Mouse (Mus musculus): ENCODE data around the gene Leng9. TPM values are rescaled to one million over a fixed set of nuclear protein-coding genes. Genes with fewer than 3 reads are reported as not detected.

Leng9 gene
- total RNA-seq, 2 experiments from 2014 or later, result 5.1 to 5.9 TPM

- DNase-seq (ENCODE audit: low spot score in 2 of 2), result no peak
Measured at GRCm38 (mm10) chr7:4144766-4145551, 5.2 kb downstream of the Leng9 start.

DNA sequence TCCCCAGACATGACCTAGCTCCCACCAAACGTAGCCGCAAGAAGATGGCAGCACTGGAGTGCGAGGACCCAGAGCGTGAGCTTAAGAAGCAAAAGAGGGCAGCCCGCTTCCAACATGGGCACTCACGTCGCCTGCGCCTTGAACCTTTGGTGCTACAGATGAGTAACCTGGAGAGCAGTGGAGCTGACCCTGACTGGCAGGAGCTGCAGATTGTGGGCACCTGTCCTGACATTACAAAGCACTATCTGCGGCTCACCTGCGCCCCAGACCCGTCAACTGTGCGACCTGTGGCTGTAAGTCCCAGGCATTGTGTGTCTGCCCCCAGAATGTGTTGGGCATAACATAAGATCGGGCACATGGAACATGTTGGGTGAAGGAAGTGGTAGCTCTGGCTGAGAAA, 6.1 kb downstream of the Leng9 start:
- DNase-seq (ENCODE audit: low spot score in 2 of 2), result no peak

DNA sequence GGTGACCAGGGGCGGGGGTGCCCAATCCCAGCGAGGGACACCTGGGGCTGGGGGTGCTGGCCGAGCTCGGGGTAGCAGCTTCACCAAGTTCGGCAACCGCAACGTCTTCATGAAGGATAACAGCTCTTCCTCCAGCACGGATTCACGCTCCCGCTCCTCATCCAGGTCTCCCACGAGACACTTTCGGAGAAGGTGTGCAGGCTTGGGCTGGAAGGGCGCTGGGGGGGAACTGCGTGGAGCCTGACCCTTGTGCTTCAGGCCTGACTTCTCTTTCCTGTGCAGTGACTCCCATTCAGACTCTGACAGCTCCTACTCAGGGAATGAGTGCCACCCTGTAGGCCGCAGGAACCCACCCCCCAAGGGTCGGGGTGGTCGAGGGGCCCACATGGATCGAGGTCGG, 6.7 kb downstream of the Leng9 start:
- DNase-seq (ENCODE audit: low spot score in 2 of 2), result no peak

DNA sequence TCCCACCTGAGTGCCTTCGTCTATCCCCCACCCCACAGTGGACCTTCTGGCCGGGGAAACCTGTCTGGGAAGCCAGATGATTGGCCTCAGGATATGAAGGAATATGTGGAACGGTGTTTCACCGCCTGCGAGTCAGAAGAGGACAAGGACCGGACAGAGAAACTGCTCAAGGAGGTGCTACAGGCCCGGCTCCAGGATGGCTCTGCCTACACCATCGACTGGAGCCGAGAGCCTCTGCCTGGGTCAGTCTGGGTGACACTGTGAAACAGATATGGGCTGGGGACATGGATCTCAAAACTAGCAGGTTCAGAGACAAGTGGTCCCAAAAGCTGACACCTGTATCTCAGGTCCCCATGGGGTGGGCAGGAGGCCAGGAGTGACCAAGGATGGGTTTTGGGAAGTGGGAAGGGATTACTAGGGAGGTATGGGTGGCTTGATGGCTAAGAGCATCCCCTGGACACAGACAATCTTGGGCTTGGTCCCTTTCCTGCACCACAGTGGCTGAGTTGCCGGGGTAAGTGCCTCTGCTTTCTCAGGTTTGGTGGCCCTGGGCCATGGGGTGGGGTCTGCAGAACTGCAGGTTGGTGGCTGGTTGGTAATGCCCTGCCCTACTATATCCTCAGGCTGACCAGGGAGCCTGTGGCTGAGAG, 7.3 kb downstream of the Leng9 start:
- no peak for DNase-seq (ENCODE audit: low spot score in 2 of 2)

DNA sequence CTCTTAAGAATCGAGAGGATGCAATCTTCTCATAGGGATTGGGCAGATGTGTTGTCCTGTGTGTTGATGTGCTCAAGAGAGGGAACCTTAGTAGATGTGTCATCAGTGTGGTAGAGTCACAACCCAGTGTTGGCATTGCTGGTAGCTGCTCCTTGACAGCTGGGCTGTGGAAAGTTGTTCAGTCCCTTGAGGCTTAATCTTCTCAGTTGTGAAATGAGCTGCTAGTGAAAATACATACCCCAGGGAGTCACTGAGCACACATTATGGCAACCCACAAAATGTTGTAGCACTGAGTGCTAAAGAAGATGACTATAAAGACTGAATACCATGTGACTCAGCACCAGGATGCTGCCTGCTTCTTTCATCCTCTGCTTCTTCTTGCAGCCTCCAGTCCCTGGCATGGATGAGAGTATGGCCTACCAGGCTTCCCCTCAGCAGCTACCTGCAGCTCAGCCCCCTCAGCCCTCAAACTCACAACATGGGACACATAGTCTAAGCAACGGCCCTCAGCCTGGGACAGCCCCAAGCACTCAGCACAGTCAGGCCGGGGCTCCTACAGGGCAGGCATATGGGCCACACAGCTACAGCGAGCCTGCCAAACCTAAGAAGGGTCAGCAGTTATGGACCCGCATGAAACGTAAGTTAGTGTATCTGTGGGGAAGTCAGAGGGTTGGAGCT, 8.4 kb downstream of the Leng9 start:
- DNase-seq (ENCODE audit: low spot score in 2 of 2), result no peak

DNA sequence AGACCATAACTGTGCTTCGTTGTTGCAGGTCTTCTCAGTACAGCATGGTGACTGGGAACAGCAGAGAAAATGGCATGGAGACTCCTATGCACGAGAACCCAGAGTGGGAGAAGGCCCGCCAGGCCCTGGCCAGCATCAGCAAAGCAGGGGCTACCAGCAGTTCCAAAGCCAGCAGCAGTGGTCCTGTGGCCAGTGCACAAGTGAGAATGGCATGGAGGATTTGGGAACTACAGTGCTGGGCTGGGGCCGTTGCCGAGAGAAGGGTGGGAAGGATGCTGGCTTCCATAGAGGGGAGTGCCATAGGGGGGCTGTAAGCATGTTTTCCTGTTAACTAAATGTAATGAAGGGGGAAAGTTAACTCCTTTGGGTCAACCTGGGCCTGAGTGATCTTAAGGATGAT, 10.8 kb downstream of the Leng9 start:
- DNase-seq (ENCODE audit: low spot score in 2 of 2), result no peak

DNA sequence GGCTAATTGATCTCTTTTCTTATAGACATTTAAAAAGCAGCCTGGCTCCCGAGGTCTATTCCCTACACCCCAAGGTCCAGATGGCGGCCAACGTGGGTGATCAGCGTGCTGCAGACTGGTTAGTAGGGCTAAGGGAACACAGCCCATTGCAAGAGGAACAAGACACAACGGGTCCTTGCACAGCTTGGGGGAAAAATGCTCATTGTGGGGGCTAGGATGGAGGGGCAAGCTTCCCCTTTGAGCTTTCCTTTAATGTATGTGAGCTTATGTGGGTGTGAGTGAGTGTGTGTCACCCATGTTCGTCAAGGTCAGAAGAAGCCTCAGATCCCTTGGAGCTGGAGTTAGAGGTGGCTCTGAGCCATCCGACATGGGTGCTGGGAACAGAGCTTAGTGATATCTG, 11.5 kb downstream of the Leng9 start:
- no peak for DNase-seq (ENCODE audit: low spot score in 2 of 2)

DNA sequence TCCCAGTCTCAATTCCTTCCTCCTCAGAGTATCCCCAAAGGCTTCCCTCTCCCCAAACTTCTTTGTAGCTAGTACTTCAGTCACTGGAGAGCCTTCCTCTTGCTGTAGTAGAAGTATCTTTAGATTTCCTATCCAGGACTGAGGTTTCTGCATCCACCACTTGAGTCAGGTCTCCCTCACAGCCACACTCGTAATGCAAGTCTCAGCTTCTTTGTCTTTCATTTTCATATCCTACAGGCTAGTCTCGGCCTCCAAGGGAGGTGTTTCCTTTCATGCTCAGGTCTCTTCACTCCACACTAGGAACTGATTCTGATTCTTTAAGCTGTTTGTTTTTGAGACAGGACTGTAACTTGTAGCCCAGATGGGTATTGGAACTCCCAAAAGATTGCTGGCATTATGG, 12.0 kb downstream of the Leng9 start:
- no peak for DNase-seq (ENCODE audit: low spot score in 2 of 2)

DNA sequence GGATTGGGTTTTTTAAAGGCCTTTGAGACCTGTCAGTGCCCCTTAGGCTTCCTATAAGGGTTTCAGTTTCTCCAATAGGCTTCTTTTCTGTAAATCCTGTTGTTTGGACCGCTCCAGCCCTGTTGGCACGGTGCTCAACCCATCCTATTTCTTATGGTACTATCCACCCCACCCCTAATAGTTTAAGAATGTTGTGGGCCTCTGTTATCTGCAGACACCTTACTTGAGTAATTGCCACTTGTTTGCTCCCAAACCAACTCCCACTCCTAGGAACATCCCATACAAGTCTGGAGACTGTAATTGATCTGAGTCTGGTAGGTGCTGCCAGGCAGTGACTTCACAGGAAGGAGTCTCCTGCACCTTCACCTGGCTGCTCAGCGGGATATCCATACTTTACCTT, 12.4 kb downstream of the Leng9 start:
- DNase-seq (ENCODE audit: low spot score in 2 of 2), result no peak

DNA sequence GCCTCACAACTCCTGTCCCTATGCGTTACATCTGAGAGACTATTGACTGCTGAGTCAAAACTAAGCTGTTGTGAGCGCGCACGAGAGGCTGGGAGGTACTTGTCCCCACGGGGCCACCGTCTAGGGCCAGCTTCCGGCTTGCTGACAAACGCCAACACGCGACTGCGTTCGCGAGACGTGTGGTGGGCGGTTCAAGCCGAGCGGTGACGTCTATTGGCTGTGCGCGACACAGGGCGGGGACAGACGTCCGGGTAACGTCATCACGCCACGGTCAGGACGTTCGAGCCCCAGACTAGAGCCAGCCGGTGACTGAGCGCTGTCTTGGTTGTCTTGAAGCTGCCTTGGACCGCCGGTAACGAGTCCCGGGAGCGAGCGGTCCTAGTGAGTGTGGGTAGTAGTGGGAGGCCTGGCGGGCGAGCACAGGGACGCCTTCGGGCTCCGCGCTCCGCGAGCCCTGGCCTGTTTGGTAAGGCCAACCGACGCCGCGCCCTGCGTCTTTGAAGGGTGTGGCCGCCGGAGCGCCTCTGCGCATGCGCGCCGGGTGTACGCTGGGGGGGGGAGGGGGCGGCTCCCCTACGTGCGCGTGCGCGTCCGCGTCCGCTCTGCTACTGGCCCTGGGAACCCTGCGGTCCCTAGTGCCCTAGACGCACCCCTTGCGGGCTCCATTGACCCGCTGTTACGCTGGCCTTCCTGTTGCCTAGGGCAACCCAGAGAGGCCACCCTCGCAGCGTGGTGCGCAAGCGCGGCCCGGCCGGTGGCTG, 13.2 kb downstream of the Leng9 start, which contains the start of gene Leng8:
Gene Leng8, plus strand, starts transcription at position 269 of the 761 bp plus-strand sequence.
- DNase-seq (ENCODE audit: low spot score in 2 of 2), result peak; percentile 100

GRCm38 (mm10) chr7:4136404-4136770, 13.8 kb downstream of the Leng9 start:
- DNase-seq (ENCODE audit: low spot score in 2 of 2), result no peak

DNA sequence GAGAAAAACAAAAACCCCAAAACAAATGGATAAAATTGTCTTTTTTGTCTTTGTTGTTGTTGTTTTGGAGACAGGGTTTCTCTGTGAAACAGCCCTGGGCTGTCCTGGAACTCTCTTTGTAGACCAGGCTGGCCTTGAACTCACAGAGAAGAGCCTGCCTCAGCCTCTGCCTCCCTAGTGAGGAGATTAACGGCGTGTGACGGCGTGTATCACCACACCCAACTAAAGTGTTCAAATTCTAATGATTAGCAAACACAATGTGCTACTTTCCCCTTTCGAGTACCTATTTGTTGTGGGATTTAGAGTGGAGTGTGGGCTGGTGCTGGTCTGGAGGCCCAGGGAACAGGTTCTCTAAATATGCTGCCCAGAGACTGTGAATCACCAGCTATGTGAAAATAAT, 15.3 kb downstream of the Leng9 start:
- DNase-seq (ENCODE audit: low spot score in 2 of 2), result no peak

DNA sequence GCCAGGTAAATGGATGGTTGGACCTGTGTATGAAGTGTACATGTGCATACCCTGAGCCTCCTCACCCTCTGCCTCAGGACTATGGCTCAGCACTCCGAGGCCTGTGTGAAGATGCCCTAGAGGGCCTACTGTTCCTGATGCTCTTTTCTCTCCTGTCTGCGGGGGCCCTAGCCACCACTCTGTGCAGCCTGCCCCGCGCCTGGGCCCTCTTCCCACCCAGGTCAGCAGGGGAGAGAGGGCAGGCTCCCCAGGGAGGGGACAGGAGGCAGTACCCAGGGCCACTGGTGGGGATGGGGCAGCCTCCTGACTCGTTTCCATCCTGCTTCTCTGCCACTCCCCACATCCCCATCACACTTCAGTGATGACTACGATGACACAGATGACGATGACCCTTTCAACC, 17.2 kb downstream of the Leng9 start:
- no peak for DNase-seq (ENCODE audit: low spot score in 2 of 2)

GRCm38 (mm10) chr7:4132581-4132980, 17.6 kb downstream of the Leng9 start:
- DNase-seq (ENCODE audit: low spot score in 2 of 2), result peak; percentile 77 to 86

GRCm38 (mm10) chr7:4131964-4132363, 18.2 kb downstream of the Leng9 start:
- DNase-seq (ENCODE audit: low spot score in 2 of 2), result no peak

DNA sequence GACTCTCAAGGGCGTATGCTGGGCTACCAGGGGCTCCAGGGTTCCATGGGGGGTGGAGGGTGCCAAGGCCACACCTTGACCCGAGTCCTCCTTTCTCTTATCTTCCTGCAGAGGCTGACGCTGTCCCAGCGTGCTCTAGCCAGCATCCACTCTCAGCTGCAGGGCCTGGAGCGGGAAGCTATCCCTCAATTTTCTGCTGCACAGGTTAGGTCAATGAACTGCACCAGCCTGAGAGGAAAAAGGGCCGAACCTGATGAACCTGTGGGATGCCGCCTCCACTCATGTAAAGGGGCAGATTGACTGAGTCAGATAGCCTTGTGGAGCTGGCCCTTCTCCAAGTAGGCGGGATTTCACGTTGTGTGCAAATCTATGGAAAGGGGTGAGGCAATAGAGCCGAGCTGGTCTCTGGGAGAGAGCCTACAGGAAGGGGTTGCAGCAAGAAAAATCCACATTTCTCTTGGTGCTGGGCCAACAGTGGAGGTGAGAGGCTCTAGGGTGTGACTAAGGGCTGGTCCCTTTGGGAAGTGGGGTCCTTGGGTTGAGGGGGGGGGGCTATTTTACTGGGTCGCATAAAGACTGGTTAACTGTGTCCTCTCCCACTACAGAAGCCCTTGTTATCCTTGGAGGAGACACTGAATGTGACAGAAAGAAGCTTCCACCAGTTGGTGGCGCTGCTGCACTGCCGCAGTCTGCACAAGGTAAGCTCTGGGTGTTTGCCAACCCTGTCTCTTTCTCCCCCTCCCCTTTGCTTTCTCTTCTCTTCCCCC, 19.3 kb downstream of the Leng9 start:
- DNase-seq (ENCODE audit: low spot score in 2 of 2), result peak in 1 of 2 experiments; percentile 92

GRCm38 (mm10) chr7:4128860-4129259, 21.3 kb downstream of the Leng9 start:
- no peak for DNase-seq (ENCODE audit: low spot score in 2 of 2)

GRCm38 (mm10) chr7:4127894-4128293, 22.3 kb downstream of the Leng9 start:
- no peak for DNase-seq (ENCODE audit: low spot score in 2 of 2)

GRCm38 (mm10) chr7:4126992-4127785, 23.0 kb downstream of the Leng9 start:
- no peak for DNase-seq (ENCODE audit: low spot score in 2 of 2)

GRCm38 (mm10) chr7:4125306-4125705, 24.9 kb downstream of the Leng9 start:
- DNase-seq (ENCODE audit: low spot score in 2 of 2), result peak in 1 of 2 experiments; percentile 5
